In genomic region chr2:26643942-26644341, GRCm38 (mm10) we compare ENCODE assay signal across 9 mouse cellular contexts. TPM values are rescaled to one million over a fixed set of nuclear protein-coding genes. Genes with fewer than 3 reads are reported as not detected.
DNase-seq lines count a peak whose midpoint lies in the region; ATAC-seq and TF ChIP-seq lines count a peak whose summit lies in the region.
"Had no signal": no experiment of that assay in that cellular context is flagged by ENCODE, and none has a peak within 500 bp of the region (broad histone marks: within the 10 kb centered on the region; RNA-seq: fewer than 3 reads in every experiment).

No protein-coding gene starts in this region.

- no peaks in the 10 kb centered on the region for H3K9me3 ChIP-seq in embryonic facial prominence, embryonic 11.5 days (replicated peaks; ENCODE audit: control insufficient read depth, low read length)
- no peaks in the 10 kb centered on the region for H3K9me3 ChIP-seq in forebrain, embryonic 15.5 days
- H3K9me3 ChIP-seq: stomach, embryonic 15.5 days had no signal

- H3K4me2 ChIP-seq in embryonic facial prominence, embryonic 11.5 days (ENCODE audit: low read depth, low read length): no peak overlapping the region
- H3K4me2 ChIP-seq in forebrain, embryonic 15.5 days (replicated peaks): no peak overlapping the region
- H3K4me2 ChIP-seq: stomach, embryonic 15.5 days had no signal

- no peak for ATAC-seq in embryonic facial prominence, embryonic 11.5 days (replicated peaks; ENCODE audit: insufficient number of reproducible peaks, low FRiP score, low TSS enrichment, low read depth)
- peak; percentile 29; the same call in 1 of the 2 replicates for ATAC-seq in megakaryocyte-erythroid progenitor cell, adult 5-6 weeks (replicated peaks; ENCODE audit: low FRiP score, low TSS enrichment, poor library complexity, severe bottlenecking)
- ATAC-seq in forebrain, embryonic 15.5 days (replicated peaks): no peak
- ATAC-seq in monocyte, adult 5-6 weeks (replicated peaks; ENCODE audit: insufficient number of reproducible peaks, low FRiP score, low TSS enrichment, poor library complexity, severe bottlenecking): no peak; the same call in 1 of the 2 replicates

- H3K9ac ChIP-seq in embryonic facial prominence, embryonic 11.5 days (replicated peaks; ENCODE audit: low read length): no peak overlapping the region
- H3K9ac ChIP-seq in forebrain, embryonic 15.5 days (replicated peaks): no peak overlapping the region
- H3K9ac ChIP-seq: stomach, embryonic 15.5 days had no signal

- no peak for DNase-seq in layer of hippocampus, adult 2 months (ENCODE audit: low spot score in 2 of 2)
- DNase-seq in layer of hippocampus, postnatal 14 days (ENCODE audit: low spot score in 2 of 2): no peak
- peak; percentile 55 for DNase-seq in MN1 (ENCODE audit: low spot score)
- DNase-seq in embryonic facial prominence, embryonic 11.5 days (ENCODE audit: low spot score): peak; percentile 67
- DNase-seq in frontal cortex, postnatal 36 days (ENCODE audit: low spot score in 2 of 2): no peak

- no peaks in the 10 kb centered on the region for H3K27me3 ChIP-seq in embryonic facial prominence, embryonic 11.5 days (ENCODE audit: control insufficient read depth, insufficient read depth, low read length)
- no peaks in the 10 kb centered on the region for H3K27me3 ChIP-seq in forebrain, embryonic 15.5 days
- H3K27me3 ChIP-seq: stomach, embryonic 15.5 days had no signal

- no peak overlapping the region for H3K27ac ChIP-seq in layer of hippocampus, adult 2 months
- H3K27ac ChIP-seq in embryonic facial prominence, embryonic 11.5 days (replicated peaks; ENCODE audit: low read depth, low read length): no peak overlapping the region
- no peak overlapping the region for H3K27ac ChIP-seq in forebrain, embryonic 15.5 days (replicated peaks)
- H3K27ac ChIP-seq: stomach, embryonic 15.5 days had no signal

- TF ChIP-seq CTCF in layer of hippocampus, adult 2 months (conservative IDR thresholded peaks at IDR 0.05): peak; percentile 71

- H3K36me3 ChIP-seq in embryonic facial prominence, embryonic 11.5 days (replicated peaks; ENCODE audit: control insufficient read depth, insufficient read depth, low read depth, low read length): no peaks in the 10 kb centered on the region
- no peaks in the 10 kb centered on the region for H3K36me3 ChIP-seq in forebrain, embryonic 15.5 days
- H3K36me3 ChIP-seq: stomach, embryonic 15.5 days had no signal

- H3K4me1 ChIP-seq in embryonic facial prominence, embryonic 11.5 days (ENCODE audit: control insufficient read depth, insufficient read depth, low read length): no peaks in the 10 kb centered on the region
- H3K4me1 ChIP-seq in forebrain, embryonic 15.5 days: peaks cover 4% of the 10 kb centered on the region

- H3K4me3 ChIP-seq in layer of hippocampus, adult 2 months: no peak overlapping the region
- no peak overlapping the region for H3K4me3 ChIP-seq in embryonic facial prominence, embryonic 11.5 days (ENCODE audit: low read depth, low read length)
- no peak overlapping the region for H3K4me3 ChIP-seq in forebrain, embryonic 15.5 days
- H3K4me3 ChIP-seq: stomach, embryonic 15.5 days had no signal

- 63% methylated on average over 2 of the region's 2 CpGs for WGBS in embryonic facial prominence, embryonic 11.5 days
- 70% methylated on average over 2 of the region's 2 CpGs for WGBS in forebrain, embryonic 15.5 days

RNA-seq across cellular contexts. Expression of gene Fam69b, which starts 15.7 kb away (rescaled TPM):
- 10 to 100 TPM; 70.3 to 72.6 TPM for total RNA-seq in layer of hippocampus, adult 2 months (2021)
- total RNA-seq in layer of hippocampus, postnatal 14 days (2021): 10 to 100 TPM; 73.3 to 76.4 TPM
- polyA plus RNA-seq in embryonic facial prominence, embryonic 11.5 days (2014; fragmentation: Nextera tagmentation; extraction: Ambion mirVana): 40.4 and 44.4 TPM in 2 replicates
- 5.7 and 7.7 TPM in 2 replicates for total RNA-seq in megakaryocyte-erythroid progenitor cell, adult 5-6 weeks (2014; fragmentation: Nextera tagmentation)
- total RNA-seq in megakaryocyte-erythroid progenitor cell, adult 5-6 weeks (2017): 6.8 and 8.0 TPM in 2 replicates
- polyA plus RNA-seq in forebrain, embryonic 15.5 days (2015; fragmentation: Nextera tagmentation; extraction: Ambion mirVana): 111 and 121 TPM in 2 replicates
- 2.1 to 4.9 TPM in 2 of 3 replicates, not detected in the other for total RNA-seq in monocyte, adult 5-6 weeks (2017)

RNA-seq across cellular contexts. Expression of gene Lcn4, which starts 27.1 kb away (rescaled TPM):
- total RNA-seq in layer of hippocampus, adult 2 months (2021): not detected
- total RNA-seq in layer of hippocampus, postnatal 14 days (2021): not detected
- not detected in 2 replicates for polyA plus RNA-seq in embryonic facial prominence, embryonic 11.5 days (2014; fragmentation: Nextera tagmentation; extraction: Ambion mirVana)
- not detected in 2 replicates for total RNA-seq in megakaryocyte-erythroid progenitor cell, adult 5-6 weeks (2014; fragmentation: Nextera tagmentation)
- not detected in 2 replicates for total RNA-seq in megakaryocyte-erythroid progenitor cell, adult 5-6 weeks (2017)
- polyA plus RNA-seq in forebrain, embryonic 15.5 days (2015; fragmentation: Nextera tagmentation; extraction: Ambion mirVana): not detected in 2 replicates
- 1.3 TPM in 1 of 3 replicates, not detected in the others for total RNA-seq in monocyte, adult 5-6 weeks (2017)
- polyA plus RNA-seq: stomach, embryonic 15.5 days had no signal

RNA-seq across cellular contexts. Expression of gene Agpat2, which starts 39.7 kb away (rescaled TPM):
- 1 to 10 TPM; 1.6 to 2.5 TPM for total RNA-seq in layer of hippocampus, adult 2 months (2021)
- total RNA-seq in layer of hippocampus, postnatal 14 days (2021): 1 to 10 TPM; 1.2 to 1.9 TPM
- 8.7 and 13.1 TPM in 2 replicates for polyA plus RNA-seq in embryonic facial prominence, embryonic 11.5 days (2014; fragmentation: Nextera tagmentation; extraction: Ambion mirVana)
- total RNA-seq in megakaryocyte-erythroid progenitor cell, adult 5-6 weeks (2014; fragmentation: Nextera tagmentation): 14.8 and 15.2 TPM in 2 replicates
- total RNA-seq in megakaryocyte-erythroid progenitor cell, adult 5-6 weeks (2017): 9.9 and 11.8 TPM in 2 replicates
- 3.4 and 3.9 TPM in 2 replicates for polyA plus RNA-seq in forebrain, embryonic 15.5 days (2015; fragmentation: Nextera tagmentation; extraction: Ambion mirVana)
- total RNA-seq in monocyte, adult 5-6 weeks (2017): 24.2 to 27.3 TPM (median 25.1 TPM) in 3 replicates

RNA-seq across cellular contexts. Expression of gene Gm20532, which starts 57.5 kb away (rescaled TPM):
- total RNA-seq in layer of hippocampus, adult 2 months (2021): not detected
- not detected for total RNA-seq in layer of hippocampus, postnatal 14 days (2021)
- not detected in 2 replicates for polyA plus RNA-seq in embryonic facial prominence, embryonic 11.5 days (2014; fragmentation: Nextera tagmentation; extraction: Ambion mirVana)
- not detected in 2 replicates for total RNA-seq in megakaryocyte-erythroid progenitor cell, adult 5-6 weeks (2014; fragmentation: Nextera tagmentation)
- not detected in 2 replicates for total RNA-seq in megakaryocyte-erythroid progenitor cell, adult 5-6 weeks (2017)
- not detected in 2 replicates for polyA plus RNA-seq in forebrain, embryonic 15.5 days (2015; fragmentation: Nextera tagmentation; extraction: Ambion mirVana)
- total RNA-seq in monocyte, adult 5-6 weeks (2017): not detected in 3 replicates
- polyA plus RNA-seq: stomach, embryonic 15.5 days had no signal

Comparison
In these comparisons a context has a peak if more than half of its experiments do, and no peak if none do; other contexts are left out.
1. DNase-seq: peak in MN1 (single experiment) and embryonic facial prominence, embryonic 11.5 days (single experiment); none in layer of hippocampus, adult 2 months (0 of 2), layer of hippocampus, postnatal 14 days (0 of 2) and frontal cortex, postnatal 36 days (0 of 2).
2. RNA of gene Fam69b, which starts 15.7 kb away (total RNA-seq): 73.3 to 76.4 TPM in layer of hippocampus, postnatal 14 days and 70.3 to 72.6 TPM in layer of hippocampus, adult 2 months; 5.7 to 8.0 TPM in megakaryocyte-erythroid progenitor cell, adult 5-6 weeks and 2.1 to 4.9 TPM in monocyte, adult 5-6 weeks; every median in the first group is over 4 times any median in the second.